Mouse (Mus musculus) embryonic facial prominence, embryonic 14.5 days (tissue): ENCODE measurements around the gene Il1r1. TPM values are rescaled to one million over a fixed set of nuclear protein-coding genes. Genes with fewer than 3 reads are reported as not detected.

Source experiments
- ATAC-seq: fragments of 200-750 bp; cut with Nextera tagmentation; 2 replicates; pipeline ENCODE4 v1.8.0; 2017; ENCODE audit warnings: low read depth, moderate number of reproducible peaks, moderate TSS enrichment
- DNase-seq: peaks from one replicate; pipeline ENCODE4 v3.0.0-alpha.2; 2015; ENCODE audit warnings: low spot score
- H3K27ac ChIP-seq: fragments of 300-500 bp; sonication (generic); replicated peaks from 2 replicates; pipeline ENCODE4 v1.5.1; 2014; ENCODE audit warnings: low read depth, mild to moderate bottlenecking, low read length, moderate library complexity
- H3K27me3 ChIP-seq: fragments of 300-500 bp; sonication (generic); replicated peaks from 2 replicates; pipeline ENCODE4 v1.6.1; 2014; ENCODE audit warnings: low read length; ENCODE audit not compliant: control insufficient read depth, insufficient read depth
- H3K36me3 ChIP-seq: fragments of 300-500 bp; sonication (generic); 2 replicates; pipeline ENCODE4 v1.6.1; 2014; ENCODE audit warnings: low read length, mixed read lengths; ENCODE audit not compliant: control insufficient read depth, insufficient read depth
- H3K4me1 ChIP-seq: fragments of 300-500 bp; sonication (generic); 2 replicates; pipeline ENCODE4 v1.6.1; 2014; ENCODE audit warnings: antibody characterized with exemption, low read length; ENCODE audit not compliant: control insufficient read depth, insufficient read depth
- H3K4me2 ChIP-seq: fragments of 300-500 bp; sonication (generic); 2 replicates; pipeline ENCODE4 v1.6.1; 2014; ENCODE audit warnings: low read depth, mild to moderate bottlenecking, low read length, moderate library complexity, mixed read lengths
- H3K4me3 ChIP-seq: fragments of 300-500 bp; sonication (generic); 2 replicates; pipeline ENCODE4 v1.5.1; 2014; ENCODE audit warnings: low read depth, mild to moderate bottlenecking, low read length
- H3K9ac ChIP-seq: fragments of 300-500 bp; sonication (generic); 2 replicates; pipeline ENCODE4 v1.6.1; 2014; ENCODE audit warnings: low read depth, mild to moderate bottlenecking, low read length, moderate library complexity, mixed read lengths
- H3K9me3 ChIP-seq: fragments of 300-500 bp; sonication (generic); 2 replicates; pipeline ENCODE4 v1.6.1; 2016; ENCODE audit warnings: low read length; ENCODE audit not compliant: control insufficient read depth
- WGBS: fragments of 180-500 bp; shearing (Covaris S2); extraction: QIAGEN DNeasy Blood & Tissue Kit; methylation state at CpG from one replicate; pipeline ENCODE4 v1.1.7; 2014; 5-methylcytosine and 5-hydroxymethylcytosine counted together
- polyA plus RNA-seq: library from polyadenylated mRNA; unstranded; fragments of >200 nt; fragmentation: Nextera tagmentation; extraction: Ambion mirVana; gene quantifications from 2 replicates; pipeline ENCODE4 v1.2.1, GENCODE M21; 2014

The Il1r1 gene
- polyA plus RNA-seq, 1 experiment from 2014 or later: 9.6 TPM

GRCm38 (mm10) chr1:40222680-40223079, 2.2 kb upstream of the Il1r1 start:
- 72% methylated on average over 8 of the region's 8 CpGs for WGBS
- no peak overlapping the region for H3K4me2 ChIP-seq

GRCm38 (mm10) chr1:40223591-40223990, 1.3 kb upstream of the Il1r1 start:
- Histone ChIP-seq H3K27me3 (no peaks in the 10 kb centered on the region), H3K9ac (no peak overlapping the region), H3K36me3 (no peaks in the 10 kb centered on the region), H3K4me3 (no peak overlapping the region), H3K4me2 (no peak overlapping the region), H3K4me1 (peaks cover 11% of the 10 kb centered on the region), H3K9me3 (no peaks in the 10 kb centered on the region), H3K27ac (no peak overlapping the region)
- DNase-seq (no peak), ATAC-seq (no peak)
- 76% methylated on average over 2 of the region's 2 CpGs for WGBS

More at GRCm38 (mm10) chr1:40222680-40223079, 2.2 kb upstream of the Il1r1 start:
- Histone ChIP-seq H3K27ac (no peak overlapping the region), H3K9me3 (no peaks in the 10 kb centered on the region), H3K4me3 (no peak overlapping the region), H3K36me3 (no peaks in the 10 kb centered on the region), H3K27me3 (no peaks in the 10 kb centered on the region), H3K4me1 (peaks cover 11% of the 10 kb centered on the region), H3K9ac (no peak overlapping the region)
- DNase-seq (no peak), ATAC-seq (no peak)

- ATAC-seq (no peak), DNase-seq (no peak)
- H3K27me3 ChIP-seq: no peaks in the 10 kb centered on the region
- no peaks in the 10 kb centered on the region for H3K36me3 ChIP-seq
- no peak overlapping the region for H3K4me3 ChIP-seq
- H3K9ac ChIP-seq: no peak overlapping the region
- H3K27ac ChIP-seq: peak overlapping the region; percentile 56; the same call in 1 of the 2 replicates
- WGBS: 69% methylated on average over 2 of the region's 2 CpGs
- no peak overlapping the region for H3K4me2 ChIP-seq
- H3K4me1 ChIP-seq: peaks cover 11% of the 10 kb centered on the region
- H3K9me3 ChIP-seq: no peaks in the 10 kb centered on the region
Observed at GRCm38 (mm10) chr1:40225580-40225979, 700 bp downstream of the Il1r1 start.

GRCm38 (mm10) chr1:40229033-40229432, 4.2 kb downstream of the Il1r1 start:
- H3K4me2 ChIP-seq: no peak overlapping the region
- H3K36me3 ChIP-seq: no peaks in the 10 kb centered on the region
- no peak overlapping the region for H3K4me3 ChIP-seq
- no peak overlapping the region for H3K9ac ChIP-seq
- peaks cover 21% of the 10 kb centered on the region for H3K4me1 ChIP-seq
- no peak overlapping the region for H3K27ac ChIP-seq
- 81% methylated on average over 3 of the region's 3 CpGs for WGBS
- no peak for DNase-seq
- ATAC-seq: no peak
- H3K9me3 ChIP-seq: no peaks in the 10 kb centered on the region
- no peaks in the 10 kb centered on the region for H3K27me3 ChIP-seq

- WGBS: 72% methylated on average over 3 of the region's 3 CpGs
- Histone ChIP-seq H3K4me2 (no peak overlapping the region), H3K27ac (no peak overlapping the region), H3K9me3 (no peaks in the 10 kb centered on the region), H3K4me1 (peaks cover 14% of the 10 kb centered on the region), H3K4me3 (no peak overlapping the region), H3K9ac (no peak overlapping the region), H3K27me3 (no peaks in the 10 kb centered on the region), H3K36me3 (no peaks in the 10 kb centered on the region)
- DNase-seq (no peak), ATAC-seq (no peak)
Observed at GRCm38 (mm10) chr1:40229771-40230280, 4.9 kb downstream of the Il1r1 start.

GRCm38 (mm10) chr1:40230336-40230735, 5.5 kb downstream of the Il1r1 start:
- H3K9me3 ChIP-seq: no peaks in the 10 kb centered on the region
- DNase-seq (no peak), ATAC-seq (no peak)
- peaks cover 11% of the 10 kb centered on the region for H3K4me1 ChIP-seq
- no peak overlapping the region for H3K4me2 ChIP-seq
- H3K27me3 ChIP-seq: no peaks in the 10 kb centered on the region
- no peak overlapping the region for H3K4me3 ChIP-seq
- H3K36me3 ChIP-seq: no peaks in the 10 kb centered on the region
- WGBS: 82% methylated on average over 7 of the region's 7 CpGs
- H3K27ac ChIP-seq: no peak overlapping the region
- no peak overlapping the region for H3K9ac ChIP-seq

- no peaks in the 10 kb centered on the region for H3K36me3 ChIP-seq
- no peak overlapping the region for H3K4me2 ChIP-seq
- H3K4me3 ChIP-seq: no peak overlapping the region
- peaks cover 11% of the 10 kb centered on the region for H3K4me1 ChIP-seq
- 92% methylated on average over 3 of the region's 3 CpGs for WGBS
- H3K27ac ChIP-seq: no peak overlapping the region
- no peaks in the 10 kb centered on the region for H3K9me3 ChIP-seq
- H3K27me3 ChIP-seq: no peaks in the 10 kb centered on the region
- no peak overlapping the region for H3K9ac ChIP-seq
- ATAC-seq (no peak), DNase-seq (no peak)
Observed at GRCm38 (mm10) chr1:40231116-40231515, 6.2 kb downstream of the Il1r1 start.

- H3K27me3 ChIP-seq: no peaks in the 10 kb centered on the region
- no peak overlapping the region for H3K27ac ChIP-seq
- H3K9ac ChIP-seq: no peak overlapping the region
- no peak overlapping the region for H3K4me2 ChIP-seq
- WGBS: 30% methylated on average over 7 of the region's 7 CpGs
- no peak overlapping the region for H3K4me3 ChIP-seq
- ATAC-seq (peak; percentile 67; the same call in 1 of the 2 replicates), DNase-seq (peak; percentile 60)
- H3K36me3 ChIP-seq: no peaks in the 10 kb centered on the region
- H3K4me1 ChIP-seq: peaks cover 17% of the 10 kb centered on the region
- no peaks in the 10 kb centered on the region for H3K9me3 ChIP-seq
Observed at GRCm38 (mm10) chr1:40233217-40233616, 8.3 kb downstream of the Il1r1 start.

- Histone ChIP-seq H3K36me3 (no peaks in the 10 kb centered on the region), H3K4me2 (no peak overlapping the region), H3K9me3 (no peaks in the 10 kb centered on the region), H3K27ac (no peak overlapping the region), H3K4me1 (peaks cover 17% of the 10 kb centered on the region), H3K27me3 (no peaks in the 10 kb centered on the region), H3K9ac (no peak overlapping the region), H3K4me3 (no peak overlapping the region)
- no peak for ATAC-seq
- WGBS: 66% methylated on average over 3 of the region's 3 CpGs
- no peak for DNase-seq
Observed at GRCm38 (mm10) chr1:40233621-40234020, 8.7 kb downstream of the Il1r1 start.
